Comparison of ENCODE assay signal across 26 mouse cellular contexts in genomic region chr12:4709926-4710325, GRCm38 (mm10). TPM values are rescaled to one million over a fixed set of nuclear protein-coding genes. Genes with fewer than 3 reads are reported as not detected.
"Had no signal": no experiment of that assay in that cellular context is flagged by ENCODE, and none has a peak within 500 bp of the region (broad histone marks: within the 10 kb centered on the region; RNA-seq: fewer than 3 reads in every experiment).

No protein-coding gene starts in this region.

- H3K4me3 ChIP-seq: gastrocnemius, adult 2 months; heart, adult 2 months; heart, embryonic 13.5 days; heart, embryonic 15.5 days; hindbrain, embryonic 10.5 days; hindbrain, embryonic 12.5 days; intestine, embryonic 15.5 days; layer of hippocampus, adult 2 months; left cerebral cortex, adult 2 months; limb, embryonic 13.5 days; limb, embryonic 15.5 days; liver, embryonic 12.5 days had no signal

- H3K4me1 ChIP-seq: hindbrain, embryonic 10.5 days; hindbrain, embryonic 12.5 days; intestine, embryonic 15.5 days; limb, embryonic 13.5 days; limb, embryonic 15.5 days had no signal

- H3K27me3 ChIP-seq: heart, embryonic 13.5 days; heart, embryonic 15.5 days; hindbrain, embryonic 12.5 days; intestine, embryonic 15.5 days; limb, embryonic 13.5 days; limb, embryonic 15.5 days; liver, embryonic 12.5 days had no signal

- DNase-seq: gastrocnemius, adult 2 months; gastrocnemius, postnatal 10 days; gastrocnemius, postnatal 25 days; heart, adult 2 months; heart, postnatal 14 days; heart, postnatal 4 days; kidney, adult 18-20 months; kidney, adult 8-10 months; kidney, postnatal 10 days; kidney, postnatal 25 days; kidney, postnatal 4 days had no signal

- H3K9ac ChIP-seq: heart, embryonic 13.5 days; heart, embryonic 15.5 days; hindbrain, embryonic 12.5 days; hindbrain, embryonic 14.5 days; intestine, embryonic 15.5 days; limb, embryonic 13.5 days; limb, embryonic 15.5 days; liver, embryonic 12.5 days; liver, embryonic 14.5 days had no signal

- H3K9me3 ChIP-seq: heart, embryonic 13.5 days; heart, embryonic 15.5 days; hindbrain, embryonic 10.5 days; hindbrain, embryonic 12.5 days; intestine, embryonic 15.5 days; limb, embryonic 13.5 days; limb, embryonic 15.5 days; liver, embryonic 12.5 days had no signal

- ATAC-seq: inflammation-experienced regulatory T-cells, adult 6 months; intestine, embryonic 15.5 days; intestine, postnatal 0 days had no signal

- H3K4me2 ChIP-seq: heart, embryonic 11.5 days; heart, embryonic 13.5 days; heart, embryonic 15.5 days; hindbrain, embryonic 12.5 days; hindbrain, embryonic 14.5 days; intestine, embryonic 15.5 days; limb, embryonic 13.5 days; limb, embryonic 15.5 days; liver, embryonic 12.5 days had no signal

- H3K27ac ChIP-seq: gastrocnemius, adult 2 months; heart, adult 2 months; heart, embryonic 13.5 days; heart, embryonic 15.5 days; hindbrain, embryonic 12.5 days; hindbrain, embryonic 14.5 days; intestine, embryonic 15.5 days; layer of hippocampus, adult 2 months; left cerebral cortex, adult 2 months; limb, embryonic 13.5 days; limb, embryonic 15.5 days; liver, embryonic 12.5 days; liver, embryonic 14.5 days had no signal

RNA-seq across cellular contexts. Expression of gene Fam228a, which starts 28.3 kb away (rescaled TPM):
- total RNA-seq: heart, adult 2 months; heart, postnatal 4 days had no signal
- polyA plus RNA-seq: intestine, postnatal 0 days had no signal

RNA-seq across cellular contexts. Expression of gene Pfn4, which starts 58.9 kb away (rescaled TPM):
- polyA plus RNA-seq: inflammation-experienced regulatory T-cells, adult 6 months had no signal
